Mouse (Mus musculus) heart, embryonic 12.5 days (tissue): ENCODE measurements at regions not wholly inside any gene's neighbourhood (a gene's known extent, or its start where the extent isn't known, plus 50 kb on each side); places are given as distances from the start of the nearest gene placed in this dataset.

Source experiments
- ATAC-seq: fragments of 200-750 bp; cut with Nextera tagmentation; 2 replicates; pipeline ENCODE4 v1.8.0; 2017; ENCODE audit warnings: moderate TSS enrichment, moderate library complexity; ENCODE audit not compliant: insufficient number of reproducible peaks, low FRiP score
- H3K27ac ChIP-seq: fragments of 300-500 bp; sonication (generic); 2 replicates; pipeline ENCODE4 v1.5.1; 2016; ENCODE audit warnings: mild to moderate bottlenecking, moderate library complexity; ENCODE audit not compliant: poor library complexity, severe bottlenecking
- H3K27me3 ChIP-seq: fragments of 300-500 bp; sonication (generic); replicated peaks from 2 replicates; pipeline ENCODE4 v1.6.1; 2016; ENCODE audit warnings: mild to moderate bottlenecking, moderate library complexity
- H3K36me3 ChIP-seq: fragments of 300-500 bp; sonication (generic); 2 replicates; pipeline ENCODE4 v1.6.1; 2016; ENCODE audit warnings: mild to moderate bottlenecking, moderate library complexity
- H3K4me1 ChIP-seq: fragments of 300-500 bp; sonication (generic); replicated peaks from 2 replicates; pipeline ENCODE4 v1.6.1; 2016; ENCODE audit warnings: mild to moderate bottlenecking
- H3K4me2 ChIP-seq: fragments of 300-500 bp; sonication (generic); 2 replicates; pipeline ENCODE4 v1.6.1; 2016; ENCODE audit warnings: mild to moderate bottlenecking, moderate library complexity
- H3K4me3 ChIP-seq: fragments of 300-500 bp; sonication (generic); 2 replicates; pipeline ENCODE4 v1.5.1; 2016; ENCODE audit warnings: mild to moderate bottlenecking
- H3K9ac ChIP-seq: fragments of 300-500 bp; sonication (generic); 2 replicates; pipeline ENCODE4 v1.6.1; 2016; ENCODE audit warnings: mild to moderate bottlenecking, moderate library complexity
- H3K9me3 ChIP-seq: fragments of 300-500 bp; sonication (generic); replicated peaks from 2 replicates; pipeline ENCODE4 v1.6.1; 2016; ENCODE audit warnings: mild to moderate bottlenecking, moderate library complexity
- WGBS: fragments of 180-500 bp; shearing (Covaris S2); methylation state at CpG from one replicate; pipeline ENCODE4 v1.1.7; 2016; 5-methylcytosine and 5-hydroxymethylcytosine counted together

DNA sequence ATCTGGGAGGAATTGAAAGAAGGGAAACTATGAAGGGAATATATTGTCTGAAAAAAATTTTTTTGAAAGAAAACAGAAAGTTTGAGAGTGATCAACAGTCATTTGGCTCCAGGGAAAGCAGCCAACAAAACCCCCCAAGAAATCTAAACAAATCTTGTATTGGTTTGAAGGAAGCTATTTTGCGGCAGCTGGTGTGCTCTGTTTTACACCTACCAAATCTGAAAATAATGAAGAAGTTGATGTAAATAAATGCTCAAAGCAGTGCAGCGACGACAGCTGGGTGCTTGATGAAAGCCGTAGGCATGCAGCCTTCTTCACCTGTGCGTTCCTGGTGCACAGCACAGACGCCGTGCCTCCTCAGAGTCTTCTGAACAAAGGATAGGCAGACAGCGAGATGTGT lies 488.2 kb downstream of the Tmem132b start:
- 77% methylated on average over 8 of the region's 8 CpGs for WGBS

GRCm38 (mm10) chr5:126023906-126024305 lies 492.3 kb downstream of the Tmem132b start:
- Histone ChIP-seq H3K36me3 (no peaks in the 10 kb centered on the region), H3K9me3 (no peaks in the 10 kb centered on the region), H3K4me2 (no peak overlapping the region), H3K9ac (no peak overlapping the region), H3K27ac (no peak overlapping the region), H3K4me1 (no peaks in the 10 kb centered on the region), H3K4me3 (no peak overlapping the region), H3K27me3 (no peaks in the 10 kb centered on the region)
- 48% methylated on average over 2 of the region's 2 CpGs for WGBS
- no peak for ATAC-seq

More for the DNA sequence above, 488.2 kb downstream of the Tmem132b start:
- no peaks in the 10 kb centered on the region for H3K36me3 ChIP-seq
- no peaks in the 10 kb centered on the region for H3K27me3 ChIP-seq
- no peaks in the 10 kb centered on the region for H3K4me1 ChIP-seq
- no peak overlapping the region for H3K4me2 ChIP-seq
- no peak overlapping the region for H3K27ac ChIP-seq
- H3K9ac ChIP-seq = no peak overlapping the region
- ATAC-seq = no peak
- H3K4me3 ChIP-seq = no peak overlapping the region
- no peaks in the 10 kb centered on the region for H3K9me3 ChIP-seq

DNA sequence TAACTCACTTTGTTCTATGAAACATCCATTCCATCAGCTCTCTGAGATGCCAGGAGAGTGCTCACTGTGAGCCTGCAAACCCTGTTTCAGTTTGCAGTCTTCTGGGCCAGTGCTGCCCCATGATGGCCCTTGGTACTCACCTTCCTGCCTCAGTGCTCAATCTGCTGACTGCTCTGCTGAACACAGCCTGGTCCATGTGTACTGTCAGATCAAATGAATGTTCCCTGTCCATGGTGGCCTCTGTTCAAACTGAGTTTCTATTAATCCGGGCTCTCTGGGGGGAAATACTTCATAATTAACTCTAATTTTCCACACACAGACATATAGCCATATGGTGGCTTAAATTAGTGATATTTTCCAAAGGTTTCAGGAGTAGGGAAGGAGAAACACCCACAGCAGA lies 503.3 kb downstream of the Tmem132b start:
- 73% methylated on average over 1 of the region's 1 CpGs for WGBS
- Histone ChIP-seq H3K9me3 (peaks cover 7% of the 10 kb centered on the region), H3K36me3 (no peaks in the 10 kb centered on the region), H3K4me1 (no peaks in the 10 kb centered on the region), H3K27ac (no peak overlapping the region), H3K27me3 (no peaks in the 10 kb centered on the region), H3K4me2 (no peak overlapping the region), H3K4me3 (no peak overlapping the region), H3K9ac (no peak overlapping the region)
- ATAC-seq = no peak

- H3K4me1 ChIP-seq = no peaks in the 10 kb centered on the region
- ATAC-seq = no peak
- H3K4me3 ChIP-seq = no peak overlapping the region
- WGBS = 10% methylated on average over 1 of the region's 1 CpGs
- H3K27me3 ChIP-seq = no peaks in the 10 kb centered on the region
- no peaks in the 10 kb centered on the region for H3K36me3 ChIP-seq
- peaks cover 9% of the 10 kb centered on the region for H3K9me3 ChIP-seq
- no peak overlapping the region for H3K27ac ChIP-seq
- H3K9ac ChIP-seq = no peak overlapping the region
- H3K4me2 ChIP-seq = no peak overlapping the region
Observed at GRCm38 (mm10) chr5:126036686-126037085, 505.1 kb downstream of the Tmem132b start.

DNA sequence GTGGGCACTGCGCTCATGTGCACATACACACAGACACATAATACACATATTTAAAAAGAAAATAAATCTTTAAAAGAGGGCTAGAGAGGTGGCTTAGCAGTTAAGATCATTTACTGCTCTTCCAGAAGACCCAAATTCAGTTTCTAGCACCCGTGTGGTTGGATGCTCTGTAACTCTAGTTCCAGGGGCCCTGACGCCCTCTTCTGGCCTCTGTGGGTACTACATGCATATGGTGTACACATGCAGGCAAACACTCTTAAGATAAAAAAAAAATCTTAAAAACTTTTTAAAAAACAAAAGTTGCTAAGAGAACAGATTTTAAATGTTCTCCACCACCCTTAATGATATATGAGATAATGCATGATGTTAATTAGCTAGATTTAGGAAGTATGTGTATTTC lies 514.2 kb downstream of the Tmem132b start:
- Histone ChIP-seq H3K9ac (no peak overlapping the region), H3K4me2 (no peak overlapping the region), H3K36me3 (no peaks in the 10 kb centered on the region), H3K4me1 (no peaks in the 10 kb centered on the region), H3K27ac (no peak overlapping the region), H3K27me3 (no peaks in the 10 kb centered on the region), H3K9me3 (peaks cover 2% of the 10 kb centered on the region), H3K4me3 (no peak overlapping the region)
- no peak for ATAC-seq
- 66% methylated on average over 3 of the region's 3 CpGs for WGBS

DNA sequence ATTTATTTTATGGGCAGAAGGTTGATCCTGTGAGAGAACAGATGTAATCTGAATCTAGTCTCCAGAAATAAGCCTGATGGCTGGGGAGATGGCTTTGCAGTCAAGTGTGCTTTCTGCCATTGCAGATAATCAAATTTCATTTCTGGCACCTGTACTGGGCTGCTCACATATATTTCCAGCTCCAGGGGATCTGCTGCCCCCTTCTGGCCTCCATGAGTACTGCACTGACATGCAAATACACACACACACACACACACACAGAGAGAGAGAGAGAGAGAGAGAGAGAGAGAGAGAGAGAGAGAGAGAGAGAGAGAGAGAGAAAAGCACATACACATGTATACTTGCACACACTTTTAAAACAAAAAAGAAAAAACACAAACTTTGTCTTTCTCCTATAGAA lies 532.1 kb downstream of the Tmem132b start:
- no peak for ATAC-seq
- Histone ChIP-seq H3K9ac (no peak overlapping the region), H3K9me3 (peaks cover 19% of the 10 kb centered on the region), H3K4me3 (no peak overlapping the region), H3K27ac (no peak overlapping the region), H3K4me2 (no peak overlapping the region), H3K4me1 (no peaks in the 10 kb centered on the region), H3K27me3 (no peaks in the 10 kb centered on the region), H3K36me3 (no peaks in the 10 kb centered on the region)

DNA sequence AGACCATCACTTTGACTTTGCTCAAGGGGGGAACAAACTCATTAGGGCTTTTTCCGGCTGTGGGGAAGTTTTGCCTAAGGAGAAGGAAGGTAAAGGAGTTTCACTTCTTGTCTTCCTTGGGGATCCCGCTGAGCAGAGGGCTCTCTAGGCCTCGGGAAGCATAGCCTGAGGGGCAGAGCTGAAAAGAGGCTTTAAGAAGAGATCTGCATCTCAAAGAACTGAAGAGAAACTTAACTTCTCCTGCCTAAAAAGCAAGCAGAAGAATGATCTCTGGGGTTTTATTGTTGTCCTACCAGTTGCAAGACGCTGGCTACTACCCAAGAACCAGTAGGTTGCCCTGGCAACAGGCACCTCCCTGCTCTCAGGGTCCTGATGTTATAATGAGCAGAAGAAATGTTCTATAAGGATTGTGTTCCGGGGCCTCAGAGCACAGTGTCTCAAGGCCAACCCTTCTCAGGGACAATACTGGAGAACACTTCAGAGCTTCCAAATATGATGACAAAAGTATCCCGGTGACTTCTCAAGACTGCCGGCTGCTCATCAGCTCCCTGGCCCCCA lies 547.8 kb downstream of the Tmem132b start:
- no peak overlapping the region for H3K4me2 ChIP-seq
- no peak overlapping the region for H3K27ac ChIP-seq
- no peak overlapping the region for H3K4me3 ChIP-seq
- ATAC-seq = no peak
- peaks cover 23% of the 10 kb centered on the region for H3K9me3 ChIP-seq
- no peaks in the 10 kb centered on the region for H3K27me3 ChIP-seq
- 50% methylated on average over 7 of the region's 7 CpGs for WGBS
- no peaks in the 10 kb centered on the region for H3K4me1 ChIP-seq
- no peak overlapping the region for H3K9ac ChIP-seq
- H3K36me3 ChIP-seq = no peaks in the 10 kb centered on the region

DNA sequence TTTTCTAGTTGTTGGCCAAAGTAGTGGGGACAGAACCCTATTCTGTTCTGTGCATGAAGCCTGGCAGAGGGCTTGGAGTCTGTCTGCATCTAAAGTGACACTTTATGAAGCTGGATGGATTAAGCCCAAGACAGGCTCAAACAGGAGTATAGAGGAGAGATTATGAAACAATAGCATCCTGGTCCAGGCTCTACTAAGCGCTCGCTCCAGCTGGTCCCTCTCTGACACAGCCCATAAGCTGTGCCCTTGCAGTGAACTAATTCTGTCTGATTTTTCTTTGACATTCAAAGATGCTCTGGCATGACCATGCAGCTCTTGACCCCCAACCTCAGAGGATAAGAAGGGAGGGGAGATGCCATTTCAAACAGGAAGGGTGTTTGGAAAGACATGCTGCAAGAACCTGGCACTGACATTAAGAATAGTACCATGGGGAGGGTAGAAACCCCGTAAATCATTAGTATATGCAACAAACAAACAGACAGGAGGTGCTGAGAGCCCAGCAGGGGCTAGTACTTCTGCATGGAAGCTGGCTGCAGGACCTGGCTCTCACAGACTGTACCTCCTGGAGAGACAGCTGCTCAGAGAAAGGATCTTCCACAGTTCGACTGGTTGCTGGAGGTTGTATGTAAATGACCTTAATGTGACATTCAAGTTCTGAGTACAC lies 556.8 kb downstream of the Tmem132b start:
- no peak overlapping the region for H3K27ac ChIP-seq
- H3K9me3 ChIP-seq = no peaks in the 10 kb centered on the region; the same call in 1 of the 2 replicates
- H3K9ac ChIP-seq = no peak overlapping the region
- H3K27me3 ChIP-seq = no peaks in the 10 kb centered on the region
- no peak for ATAC-seq
- H3K36me3 ChIP-seq = no peaks in the 10 kb centered on the region
- WGBS = 63% methylated on average over 4 of the region's 4 CpGs
- no peak overlapping the region for H3K4me3 ChIP-seq
- no peak overlapping the region for H3K4me2 ChIP-seq
- no peaks in the 10 kb centered on the region for H3K4me1 ChIP-seq

DNA sequence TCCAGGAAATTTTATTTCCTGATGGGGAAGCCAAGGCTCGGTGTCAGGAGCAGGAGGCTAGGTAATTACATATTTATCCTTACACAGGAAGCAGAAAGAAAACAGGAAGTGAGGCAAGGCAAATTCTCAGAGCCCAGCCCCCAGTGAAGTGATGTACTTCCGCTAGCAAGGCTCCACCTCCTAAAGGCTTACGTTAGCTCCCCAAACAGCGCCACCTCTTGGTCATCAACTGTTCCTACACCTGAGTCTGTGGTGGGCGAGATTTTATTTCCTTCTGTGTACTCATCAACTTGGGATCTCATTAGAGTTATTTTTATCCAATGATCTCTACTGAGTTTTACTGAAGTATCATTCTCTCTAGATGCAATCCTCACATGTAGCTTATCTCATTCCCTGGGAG lies 561.6 kb downstream of the Tmem132b start:
- Histone ChIP-seq H3K36me3 (no peaks in the 10 kb centered on the region), H3K9me3 (no peaks in the 10 kb centered on the region), H3K4me2 (no peak overlapping the region), H3K27ac (no peak overlapping the region), H3K4me3 (no peak overlapping the region), H3K4me1 (0 out of 2 replicates have a peak, but pooled peaks cover under 1% of the 10 kb centered on the region), H3K9ac (no peak overlapping the region), H3K27me3 (no peaks in the 10 kb centered on the region)
- WGBS = 68% methylated on average over 5 of the region's 5 CpGs
- no peak for ATAC-seq

DNA sequence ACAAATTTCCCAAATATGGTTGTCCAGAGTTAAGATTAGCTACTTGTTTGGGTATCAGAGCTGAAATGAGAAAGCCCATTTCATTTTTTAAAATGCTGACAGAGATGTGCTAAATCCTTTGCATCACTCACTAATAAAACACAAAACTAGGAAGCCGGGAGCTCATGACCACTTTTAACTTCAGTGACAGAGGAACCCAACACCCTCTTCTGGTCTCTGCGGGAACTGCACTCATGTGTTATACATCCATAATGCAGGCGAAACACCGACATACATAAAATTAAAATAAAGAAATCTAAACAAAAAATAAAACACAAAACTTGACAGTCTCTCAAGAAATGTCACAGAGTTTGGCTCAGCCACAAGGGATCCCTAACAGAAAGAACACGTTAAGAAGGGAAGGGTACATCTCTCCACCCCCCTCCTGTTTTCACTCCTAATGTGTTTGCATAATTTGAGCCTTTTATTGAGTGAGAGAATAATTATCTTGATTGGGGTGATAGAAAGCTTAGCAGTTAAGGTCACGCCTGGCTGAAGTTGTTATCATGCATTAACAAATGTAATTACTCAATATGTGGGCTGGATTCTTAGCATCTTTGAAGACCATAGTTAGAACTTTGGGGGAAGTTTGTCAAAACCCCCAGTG lies 565.2 kb downstream of the Tmem132b start:
- no peak overlapping the region for H3K9ac ChIP-seq
- 0 out of 2 replicates have a peak, but pooled peaks cover 2% of the 10 kb centered on the region for H3K9me3 ChIP-seq
- no peak overlapping the region for H3K4me2 ChIP-seq
- H3K27me3 ChIP-seq = no peaks in the 10 kb centered on the region
- no peak overlapping the region for H3K27ac ChIP-seq
- H3K4me3 ChIP-seq = no peak overlapping the region
- ATAC-seq = no peak
- H3K4me1 ChIP-seq = 0 out of 2 replicates have a peak, but pooled peaks cover 2% of the 10 kb centered on the region
- H3K36me3 ChIP-seq = no peaks in the 10 kb centered on the region
- WGBS = 75% methylated on average over 6 of the region's 6 CpGs

DNA sequence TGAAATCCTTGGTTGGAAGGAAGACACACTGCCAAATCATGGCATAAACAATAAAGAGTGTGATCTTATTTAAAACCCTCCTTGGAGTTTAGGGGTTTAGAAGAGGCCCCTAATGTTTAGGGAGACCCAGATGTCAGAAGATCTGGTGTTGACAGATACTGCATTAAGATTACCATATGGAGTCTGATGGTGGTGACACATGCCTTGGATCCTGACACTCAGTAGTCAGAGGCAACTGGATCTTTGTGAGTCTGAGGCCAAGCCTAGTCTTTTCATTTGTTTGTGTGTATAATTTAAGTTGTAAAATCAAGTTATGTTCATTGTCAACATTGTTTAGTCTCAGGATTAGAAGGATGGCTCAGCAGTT lies 565.7 kb downstream of the Tmem132b start:
- no peak overlapping the region for H3K9ac ChIP-seq
- 0 out of 2 replicates have a peak, but pooled peaks cover 2% of the 10 kb centered on the region for H3K4me1 ChIP-seq
- H3K27me3 ChIP-seq = no peaks in the 10 kb centered on the region
- no peak overlapping the region for H3K4me2 ChIP-seq
- no peaks in the 10 kb centered on the region for H3K36me3 ChIP-seq
- ATAC-seq = no peak
- no peak overlapping the region for H3K4me3 ChIP-seq
- H3K9me3 ChIP-seq = 0 out of 2 replicates have a peak, but pooled peaks cover 2% of the 10 kb centered on the region
- no peak overlapping the region for H3K27ac ChIP-seq
